Comparison of ENCODE assay signal across 16 mouse cellular contexts in genomic region chr13:60608411-60609046, GRCm38 (mm10). TPM values are rescaled to one million over a fixed set of nuclear protein-coding genes. Genes with fewer than 3 reads are reported as not detected.
A peak's percentile ranks its signal among the peaks of the same experiment; 100 is the strongest.
DNase-seq lines count a peak whose midpoint lies in the region; ATAC-seq and TF ChIP-seq lines count a peak whose summit lies in the region.
"Had no signal": no experiment of that assay in that cellular context is flagged by ENCODE, and none has a peak within 500 bp of the region (broad histone marks: within the 10 kb centered on the region; RNA-seq: fewer than 3 reads in every experiment).

No protein-coding gene starts in this region.

- H3K9ac ChIP-seq in limb, embryonic 14.5 days (ENCODE audit: low read depth, low read length, severe bottlenecking) = no peak overlapping the region
- H3K9ac ChIP-seq in kidney, embryonic 14.5 days (ENCODE audit: low read depth, low read length) = no peak overlapping the region
- no peak overlapping the region for H3K9ac ChIP-seq in liver, embryonic 14.5 days (replicated peaks)
- H3K9ac ChIP-seq in midbrain, embryonic 13.5 days (replicated peaks) = no peak overlapping the region
- H3K9ac ChIP-seq: lung, embryonic 15.5 days had no signal

- CTCF ChIA-PET in Patski (lab: Charles Lee) = interaction anchor here (1.9 to 2.4 kb wide), 2 partner anchors 130 to 138 kb away, joined by 4 to 7 read pairs; no protein-coding TSS in a partner anchor

- 58% methylated on average over 8 of the region's 8 CpGs for WGBS in limb, embryonic 14.5 days
- WGBS in limb, embryonic 10.5 days = 83% methylated on average over 8 of the region's 8 CpGs
- WGBS in kidney, embryonic 14.5 days = 72% methylated on average over 8 of the region's 8 CpGs
- 60% methylated on average over 8 of the region's 8 CpGs for WGBS in liver, embryonic 14.5 days (ENCODE audit: insufficient replicate concordance)
- WGBS in midbrain, embryonic 13.5 days = 84% methylated on average over 8 of the region's 8 CpGs

- TF ChIP-seq EP300 in liver, embryonic 14.5 days (IDR thresholded peaks at IDR 0.05; ENCODE audit: low read depth) = no peak

- H3K27me3 ChIP-seq in limb, embryonic 14.5 days (ENCODE audit: control insufficient read depth, insufficient read depth, low read length) = no peaks in the 10 kb centered on the region
- no peaks in the 10 kb centered on the region for H3K27me3 ChIP-seq in limb, embryonic 10.5 days (ENCODE audit: low read depth, poor library complexity, severe bottlenecking)
- H3K27me3 ChIP-seq in Patski = no peaks in the 10 kb centered on the region
- no peaks in the 10 kb centered on the region for H3K27me3 ChIP-seq in kidney, embryonic 14.5 days (ENCODE audit: control insufficient read depth, insufficient read depth, low read length)
- no peaks in the 10 kb centered on the region for H3K27me3 ChIP-seq in liver, embryonic 14.5 days (ENCODE audit: control insufficient read depth, insufficient read depth, low read length)
- no peaks in the 10 kb centered on the region for H3K27me3 ChIP-seq in midbrain, embryonic 13.5 days
- H3K27me3 ChIP-seq: lung, embryonic 15.5 days had no signal

- H3K36me3 ChIP-seq in limb, embryonic 14.5 days (ENCODE audit: control insufficient read depth, insufficient read depth, low read length) = peaks cover 12% of the 10 kb centered on the region
- peaks cover 22% of the 10 kb centered on the region for H3K36me3 ChIP-seq in limb, embryonic 10.5 days
- H3K36me3 ChIP-seq in kidney, embryonic 14.5 days (ENCODE audit: control insufficient read depth, insufficient read depth, low read length) = peaks cover 4% of the 10 kb centered on the region; the same call in 1 of the 2 replicates
- H3K36me3 ChIP-seq in liver, embryonic 14.5 days (replicated peaks; ENCODE audit: control insufficient read depth, insufficient read depth, low read depth) = no peaks in the 10 kb centered on the region
- peaks cover 37% of the 10 kb centered on the region for H3K36me3 ChIP-seq in midbrain, embryonic 13.5 days
- H3K36me3 ChIP-seq: lung, embryonic 15.5 days had no signal

- POLR2A ChIA-PET in Patski (lab: Charles Lee) = no interaction called here

- H3K4me1 ChIP-seq in limb, embryonic 14.5 days (ENCODE audit: control insufficient read depth, insufficient read depth, low read length) = peaks cover 7% of the 10 kb centered on the region; the same call in 1 of the 2 replicates
- peaks cover 26% of the 10 kb centered on the region for H3K4me1 ChIP-seq in limb, embryonic 10.5 days
- H3K4me1 ChIP-seq in kidney, embryonic 14.5 days (ENCODE audit: control insufficient read depth, insufficient read depth, low read length) = peaks cover 2% of the 10 kb centered on the region
- peaks cover 0 to 24% of the 10 kb centered on the region in 2 experiments; a peak in 2 of 4 replicates for H3K4me1 ChIP-seq in liver, embryonic 14.5 days (replicated peaks; ENCODE audit: control insufficient read depth in 2 of 2, insufficient read depth in 2 of 2, low read length in 1 of 2)
- H3K4me1 ChIP-seq in midbrain, embryonic 13.5 days (replicated peaks) = peaks cover 64% of the 10 kb centered on the region

- ATAC-seq in limb, embryonic 14.5 days (ENCODE audit: low FRiP score, low read depth) = peak; percentile 35; the same call in 1 of the 2 replicates
- ATAC-seq in Patski = peak; percentile 31
- peak; percentile 71; the same call in 1 of the 2 replicates for ATAC-seq in kidney, embryonic 14.5 days (ENCODE audit: low FRiP score, low TSS enrichment)
- ATAC-seq in liver, embryonic 14.5 days (ENCODE audit: insufficient read depth) = peak; percentile 70
- ATAC-seq in midbrain, embryonic 13.5 days = no peak
- ATAC-seq: activated CD4-positive, CD25-positive, alpha-beta regulatory T cell, adult 4 months; inflammation-experienced regulatory T-cells, adult 6 months had no signal

- no peak overlapping the region for H3K27ac ChIP-seq in limb, embryonic 14.5 days (replicated peaks; ENCODE audit: low read depth, low read length)
- H3K27ac ChIP-seq in limb, embryonic 10.5 days = no peak overlapping the region
- no peak overlapping the region for H3K27ac ChIP-seq in kidney, embryonic 14.5 days (ENCODE audit: low read depth, low read length)
- H3K27ac ChIP-seq in liver, embryonic 14.5 days = no peak overlapping the region
- no peak overlapping the region for H3K27ac ChIP-seq in midbrain, embryonic 13.5 days
- H3K27ac ChIP-seq: lung, embryonic 15.5 days had no signal

- no peaks in the 10 kb centered on the region for H3K9me3 ChIP-seq in limb, embryonic 14.5 days (ENCODE audit: control insufficient read depth, low read length)
- H3K9me3 ChIP-seq in limb, embryonic 10.5 days (replicated peaks) = no peaks in the 10 kb centered on the region
- H3K9me3 ChIP-seq in kidney, embryonic 14.5 days (ENCODE audit: control insufficient read depth, low read length) = no peaks in the 10 kb centered on the region
- H3K9me3 ChIP-seq in liver, embryonic 14.5 days (ENCODE audit: control insufficient read depth, low read length) = no peaks in the 10 kb centered on the region
- no peaks in the 10 kb centered on the region for H3K9me3 ChIP-seq in midbrain, embryonic 13.5 days
- H3K9me3 ChIP-seq: lung, embryonic 15.5 days had no signal

- no peak for TF ChIP-seq POLR2A in limb, embryonic 14.5 days (IDR thresholded peaks at IDR 0.05; ENCODE audit: borderline replicate concordance, extremely low read depth, insufficient read depth, insufficient read length)

- no peak for TF ChIP-seq CTCF in Patski (IDR thresholded peaks at IDR 0.05)
- no peak for TF ChIP-seq CTCF in liver, embryonic 14.5 days (IDR thresholded peaks at IDR 0.05; ENCODE audit: low read depth)

- H3K4me2 ChIP-seq in limb, embryonic 14.5 days (replicated peaks; ENCODE audit: low read depth, low read length, severe bottlenecking) = no peak overlapping the region
- H3K4me2 ChIP-seq in kidney, embryonic 14.5 days (replicated peaks; ENCODE audit: low read depth, low read length) = no peak overlapping the region
- H3K4me2 ChIP-seq in liver, embryonic 14.5 days (ENCODE audit: low read depth) = no peak overlapping the region
- H3K4me2 ChIP-seq in midbrain, embryonic 13.5 days (replicated peaks) = no peak overlapping the region
- H3K4me2 ChIP-seq: lung, embryonic 15.5 days; midbrain, embryonic 11.5 days had no signal

- in situ Hi-C loops in Patski (cut with MboI; ENCODE audit: low pct_unique_long_range_greater_than_20kb) = no loop called here

- no peak for DNase-seq in limb, embryonic 14.5 days (ENCODE audit: low spot score)
- no peak for DNase-seq in limb, embryonic 10.5 days (ENCODE audit: low spot score)
- no peak for DNase-seq in Patski (ENCODE audit: low read depth, low spot score)
- no peak for DNase-seq in liver, embryonic 14.5 days (ENCODE audit: low read depth in 3 of 3, low spot score in 3 of 3)
- DNase-seq in spleen, postnatal 10 days (ENCODE audit: low spot score in 2 of 2) = no peak
- no peak for DNase-seq in lung, postnatal 25 days (ENCODE audit: low spot score)
- DNase-seq: cerebellum, adult 2 months; embryo, embryonic 11 days; heart, postnatal 14 days; right cerebral cortex, postnatal 25 days had no signal

- no peak overlapping the region for H3K4me3 ChIP-seq in limb, embryonic 14.5 days (replicated peaks; ENCODE audit: low read length)
- H3K4me3 ChIP-seq in limb, embryonic 10.5 days = no peak overlapping the region
- no peak overlapping the region for H3K4me3 ChIP-seq in kidney, embryonic 14.5 days (ENCODE audit: low read length)
- no peak overlapping the region; a peak in 1 of 4 replicates for H3K4me3 ChIP-seq in liver, embryonic 14.5 days (ENCODE audit: insufficient read depth in 1 of 2, low read depth in 2 of 2, low read length in 2 of 2)
- H3K4me3 ChIP-seq in midbrain, embryonic 13.5 days (replicated peaks) = no peak overlapping the region
- H3K4me3 ChIP-seq: lung, embryonic 15.5 days had no signal

RNA-seq across cellular contexts. Expression of gene Dapk1, which starts 6.8 kb away (rescaled TPM):
- 39.9 and 51.3 TPM in 2 replicates for polyA plus RNA-seq in limb, embryonic 14.5 days (2012; rRNA removed)
- polyA plus RNA-seq in limb, embryonic 14.5 days (2014; fragmentation: Nextera tagmentation; extraction: Ambion mirVana) = 19.5 and 23.0 TPM in 2 replicates
- polyA plus RNA-seq in limb, embryonic 10.5 days (2016; fragmentation: Nextera tagmentation; extraction: Ambion mirVana) = 15.7 and 18.5 TPM in 2 replicates
- 38.8 TPM for polyA plus RNA-seq in Patski (2021)
- polyA plus RNA-seq in kidney, embryonic 14.5 days (2014; fragmentation: Nextera tagmentation; extraction: Ambion mirVana) = 15.1 and 24.5 TPM in 2 replicates
- 5.6 and 7.1 TPM in 2 replicates for polyA plus RNA-seq in liver, embryonic 14.5 days (2012; rRNA removed)
- 4.5 and 4.8 TPM in 2 replicates for polyA plus RNA-seq in liver, embryonic 14.5 days (2014; fragmentation: Nextera tagmentation; extraction: Ambion mirVana)
- polyA plus RNA-seq in midbrain, embryonic 13.5 days (2015; fragmentation: Nextera tagmentation; extraction: Ambion mirVana) = 35.1 and 38.4 TPM in 2 replicates
